Mouse (Mus musculus) stomach, embryonic 14.5 days (tissue): ENCODE data around the gene Vapa. TPM values are rescaled to one million over a fixed set of nuclear protein-coding genes. Genes with fewer than 3 reads are reported as not detected.

Experiments used
- ATAC-seq: fragments of 200-750 bp; cut with Nextera tagmentation; 2 replicates; pipeline ENCODE4 v1.8.0; 2017; ENCODE audit warnings: low read depth, moderate TSS enrichment; ENCODE audit not compliant: insufficient number of reproducible peaks, insufficient read depth, low FRiP score
- H3K27ac ChIP-seq: fragments of 300-500 bp; sonication (generic); 2 replicates; pipeline ENCODE4 v1.5.1; 2014; ENCODE audit warnings: mild to moderate bottlenecking, low read length, moderate library complexity, mixed read lengths
- H3K27me3 ChIP-seq: fragments of 300-500 bp; sonication (generic); 2 replicates; pipeline ENCODE4 v1.6.1; 2014; ENCODE audit warnings: low read length, control low read depth, mixed read lengths; ENCODE audit not compliant: control insufficient read depth, insufficient read depth
- H3K36me3 ChIP-seq: fragments of 300-500 bp; sonication (generic); 2 replicates; pipeline ENCODE4 v1.6.1; 2014; ENCODE audit warnings: mild to moderate bottlenecking, control low read depth, low read length, moderate library complexity, mixed read lengths; ENCODE audit not compliant: control insufficient read depth, insufficient read depth
- H3K4me1 ChIP-seq: fragments of 300-500 bp; sonication (generic); 2 replicates; pipeline ENCODE4 v1.6.1; 2014; ENCODE audit warnings: low read length, control low read depth, mixed read lengths; ENCODE audit not compliant: control insufficient read depth, insufficient read depth
- H3K4me2 ChIP-seq: fragments of 300-500 bp; sonication (generic); replicated peaks from 2 replicates; pipeline ENCODE4 v1.6.1; 2014; ENCODE audit warnings: low read depth, low read length, control low read depth
- H3K4me3 ChIP-seq: fragments of 300-500 bp; sonication (generic); 2 replicates; pipeline ENCODE4 v1.5.1; 2014; ENCODE audit warnings: low read depth, low read length, control low read depth
- H3K9ac ChIP-seq: fragments of 300-500 bp; sonication (generic); replicated peaks from 2 replicates; pipeline ENCODE4 v1.6.1; 2014; ENCODE audit warnings: low read depth, mild to moderate bottlenecking, control low read depth, low read length, moderate library complexity, mixed read lengths
- H3K9me3 ChIP-seq: fragments of 300-500 bp; sonication (generic); 2 replicates; pipeline ENCODE4 v1.6.1; 2016; ENCODE audit warnings: low read depth, low read length, control low read depth; ENCODE audit not compliant: control insufficient read depth
- WGBS: fragments of 180-500 bp; shearing (Covaris S2); extraction: QIAGEN DNeasy Blood & Tissue Kit; methylation state at CpG from one replicate; pipeline ENCODE4 v1.1.7; 2014; 5-methylcytosine and 5-hydroxymethylcytosine counted together
- polyA plus RNA-seq: library from polyadenylated mRNA; unstranded; fragments of >200 nt; fragmentation: Nextera tagmentation; extraction: Ambion mirVana; gene quantifications from 2 replicates; pipeline ENCODE4 v1.2.1, GENCODE M21; 2014

Gene Vapa
- polyA plus RNA-seq, 1 experiment from 2014 or later, result 182 TPM

DNA sequence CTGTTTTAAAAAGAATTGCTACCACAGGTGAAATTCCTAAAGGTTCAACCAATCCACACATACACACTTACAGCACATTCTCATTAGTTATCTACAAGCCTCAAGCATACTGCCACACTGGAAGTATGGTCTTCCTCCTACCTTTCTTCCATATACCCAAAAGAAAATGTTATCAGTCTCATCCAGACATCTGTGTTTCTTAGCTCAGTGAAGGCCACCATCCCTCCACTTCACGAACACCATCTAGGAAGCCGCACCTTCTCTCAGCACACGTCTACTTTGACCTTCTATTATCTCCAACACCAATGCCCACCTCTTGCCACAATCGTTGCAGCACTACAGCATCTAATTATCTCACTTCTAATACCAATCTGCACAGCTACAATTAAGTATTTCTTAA, 7.3 kb downstream of the Vapa start:
- no peaks in the 10 kb centered on the region for H3K9me3 ChIP-seq
- H3K4me1 ChIP-seq, result peaks cover 21% of the 10 kb centered on the region; the same call in 1 of the 2 replicates
- ATAC-seq, result peak; percentile 40; the same call in 1 of the 2 replicates
- H3K9ac ChIP-seq, result no peak overlapping the region
- H3K4me3 ChIP-seq, result no peak overlapping the region
- H3K27ac ChIP-seq, result no peak overlapping the region
- no peak overlapping the region for H3K4me2 ChIP-seq
- no peaks in the 10 kb centered on the region for H3K36me3 ChIP-seq
- no peaks in the 10 kb centered on the region for H3K27me3 ChIP-seq
- 80% methylated on average over 4 of the region's 4 CpGs for WGBS

DNA sequence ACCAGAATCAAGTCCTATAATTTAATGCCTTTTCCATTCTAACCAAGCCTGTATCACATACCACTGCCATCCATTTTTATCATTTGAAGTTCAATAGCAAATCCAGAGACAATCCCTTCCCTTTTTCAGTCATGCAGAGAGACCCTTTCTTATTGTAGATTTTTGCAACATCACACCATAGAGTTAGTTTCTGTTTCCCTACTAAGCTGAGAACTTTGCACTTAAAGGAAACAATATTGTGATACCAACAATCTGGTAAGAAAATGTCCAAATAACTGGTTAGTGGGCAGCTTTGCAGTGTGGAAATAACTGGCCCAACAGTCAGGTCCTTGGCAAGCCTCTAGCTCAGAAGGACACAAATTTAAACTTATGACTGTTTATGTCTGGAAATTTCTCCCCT, 8.5 kb downstream of the Vapa start:
- H3K27ac ChIP-seq, result no peak overlapping the region
- H3K36me3 ChIP-seq, result no peaks in the 10 kb centered on the region
- ATAC-seq, result no peak

DNA sequence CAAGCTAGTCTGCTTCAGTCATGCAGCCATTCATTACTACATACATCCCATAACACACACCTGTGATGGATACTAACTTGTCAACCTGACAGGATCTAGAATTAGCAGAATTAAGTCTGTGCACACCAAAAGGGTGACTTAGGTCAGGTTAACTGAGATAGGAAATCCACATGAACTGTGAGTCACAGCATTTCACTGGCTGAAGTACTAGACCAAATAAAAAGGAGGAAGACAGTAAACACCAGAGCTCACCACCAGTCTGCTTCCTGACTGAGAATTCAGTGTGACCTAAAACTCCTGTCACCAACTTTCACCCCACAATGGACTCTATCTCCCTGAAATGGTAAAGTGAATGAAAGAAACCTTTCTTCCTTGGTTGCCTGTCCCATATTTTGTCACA, 9.0 kb downstream of the Vapa start:
- Histone ChIP-seq H3K27me3 (no peaks in the 10 kb centered on the region), H3K4me3 (no peak overlapping the region), H3K4me2 (no peak overlapping the region), H3K9ac (no peak overlapping the region), H3K4me1 (peaks cover 10% of the 10 kb centered on the region; the same call in 1 of the 2 replicates), H3K36me3 (no peaks in the 10 kb centered on the region), H3K27ac (no peak overlapping the region), H3K9me3 (no peaks in the 10 kb centered on the region)
- ATAC-seq, result 0 out of 2 replicates have a peak, but pooled peaks have one; percentile 23

More for the DNA sequence above, 8.5 kb downstream of the Vapa start:
- Histone ChIP-seq H3K9ac (no peak overlapping the region), H3K4me1 (peaks cover 16% of the 10 kb centered on the region; the same call in 1 of the 2 replicates), H3K27me3 (no peaks in the 10 kb centered on the region), H3K4me3 (no peak overlapping the region), H3K9me3 (no peaks in the 10 kb centered on the region), H3K4me2 (no peak overlapping the region)

DNA sequence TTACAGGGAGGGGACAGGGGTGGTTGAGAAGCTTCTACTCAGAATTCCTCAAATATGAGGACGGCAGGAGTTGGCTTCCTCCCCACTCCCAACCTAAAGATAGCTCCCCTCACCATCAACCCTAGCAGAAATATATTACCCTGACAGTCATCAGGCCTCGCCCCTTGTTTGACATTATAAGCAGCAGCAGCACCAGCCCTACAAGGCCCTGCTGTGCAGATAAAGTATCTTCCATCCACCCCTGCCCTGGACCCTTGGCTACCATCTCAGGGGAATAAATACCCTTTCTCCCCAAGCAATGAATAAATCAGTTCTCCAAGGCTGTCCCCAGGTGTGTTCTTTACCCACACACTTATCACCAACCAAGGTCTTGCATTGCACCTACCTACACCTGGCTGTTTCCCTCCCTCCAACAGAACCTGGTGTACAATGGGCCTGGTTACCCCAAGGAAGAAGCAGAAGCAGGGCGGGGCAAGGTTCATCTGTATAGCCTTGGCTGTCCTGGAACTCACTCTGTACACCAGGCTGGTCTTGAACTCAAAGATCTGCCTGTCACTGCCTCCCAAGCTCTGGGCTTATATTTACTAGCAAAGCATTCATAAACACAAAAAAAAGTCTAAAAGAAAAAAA, 15.4 kb downstream of the Vapa start:
- WGBS, result 78% methylated on average over 3 of the region's 3 CpGs
- Histone ChIP-seq H3K9ac (no peak overlapping the region), H3K4me2 (no peak overlapping the region), H3K4me1 (peaks cover 6% of the 10 kb centered on the region), H3K27me3 (no peaks in the 10 kb centered on the region), H3K36me3 (no peaks in the 10 kb centered on the region; the same call in 1 of the 2 replicates), H3K27ac (no peak overlapping the region), H3K4me3 (no peak overlapping the region), H3K9me3 (no peaks in the 10 kb centered on the region)
- ATAC-seq, result no peak

DNA sequence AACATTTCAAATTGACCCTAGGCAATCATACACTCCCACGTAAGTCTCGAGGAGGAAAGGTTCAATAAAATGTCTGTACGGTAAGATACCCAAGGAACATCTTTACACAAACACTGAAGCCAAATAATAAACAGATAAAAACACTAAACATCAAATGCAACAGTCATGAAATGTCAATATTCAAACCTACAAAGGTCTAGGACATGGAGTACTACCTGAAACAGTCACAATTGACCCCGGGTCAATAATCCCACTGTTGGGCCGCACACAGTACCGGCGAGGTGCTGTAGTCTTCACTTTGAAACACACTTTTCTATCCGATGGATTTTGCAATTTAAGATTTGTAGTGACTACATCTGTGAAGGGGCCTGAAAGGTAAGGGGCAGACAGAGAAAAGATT, 18.7 kb downstream of the Vapa start:
- Histone ChIP-seq H3K27ac (no peak overlapping the region), H3K9ac (no peak overlapping the region), H3K27me3 (no peaks in the 10 kb centered on the region), H3K4me3 (no peak overlapping the region), H3K9me3 (no peaks in the 10 kb centered on the region), H3K4me2 (no peak overlapping the region), H3K36me3 (peaks cover 8% of the 10 kb centered on the region; the same call in 1 of the 2 replicates), H3K4me1 (peaks cover 6% of the 10 kb centered on the region)
- ATAC-seq, result no peak
- WGBS, result 87% methylated on average over 8 of the region's 8 CpGs

DNA sequence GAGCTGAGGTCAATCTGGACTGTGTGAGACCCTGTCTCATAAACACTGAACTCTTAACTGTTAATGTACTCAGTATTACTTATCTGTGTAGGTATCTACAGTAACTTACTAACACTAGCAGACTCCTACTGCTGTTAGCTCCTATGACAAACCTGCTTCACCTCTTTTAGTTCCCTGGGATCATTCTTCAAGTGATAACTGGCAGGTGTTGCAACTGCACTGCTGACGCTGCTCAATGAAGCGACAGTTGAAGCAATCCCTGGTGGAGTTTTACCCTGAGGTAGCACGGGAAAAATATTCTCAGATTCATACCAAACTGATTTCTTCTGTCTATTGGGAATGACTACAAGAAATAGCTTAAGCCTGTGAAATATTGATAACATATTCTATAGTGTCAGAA, 26.5 kb downstream of the Vapa start:
- Histone ChIP-seq H3K9ac (no peak overlapping the region), H3K4me3 (no peak overlapping the region), H3K4me1 (no peaks in the 10 kb centered on the region), H3K36me3 (peaks cover 16% of the 10 kb centered on the region; the same call in 1 of the 2 replicates), H3K9me3 (no peaks in the 10 kb centered on the region), H3K27me3 (no peaks in the 10 kb centered on the region), H3K4me2 (no peak overlapping the region), H3K27ac (no peak overlapping the region)
- ATAC-seq, result no peak
- WGBS, result 85% methylated on average over 3 of the region's 3 CpGs

DNA sequence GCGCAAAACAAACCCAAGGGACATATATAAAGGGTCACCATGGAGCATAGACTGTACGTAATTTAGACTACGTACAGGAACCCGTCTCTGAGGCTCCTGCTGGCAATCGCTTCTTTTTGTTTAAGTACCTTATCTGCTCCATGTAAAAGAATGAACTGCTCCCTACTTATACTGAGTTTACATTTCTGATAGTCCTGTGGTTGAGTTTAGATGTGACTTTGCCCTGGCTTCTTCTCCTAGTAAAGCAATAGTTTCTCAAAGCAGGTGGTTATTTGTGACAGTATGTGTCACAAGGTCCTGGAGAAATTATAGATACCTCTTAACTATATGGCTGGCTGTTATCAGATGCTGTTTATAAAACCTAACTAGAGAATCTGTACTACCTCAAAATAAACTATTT, 31.9 kb downstream of the Vapa start:
- no peak overlapping the region for H3K27ac ChIP-seq
- no peak overlapping the region for H3K4me3 ChIP-seq
- no peak overlapping the region for H3K4me2 ChIP-seq
- H3K27me3 ChIP-seq, result no peaks in the 10 kb centered on the region
- no peak overlapping the region for H3K9ac ChIP-seq
- no peaks in the 10 kb centered on the region for H3K9me3 ChIP-seq
- 84% methylated on average over 5 of the region's 5 CpGs for WGBS
- H3K36me3 ChIP-seq, result peaks cover 25% of the 10 kb centered on the region
- H3K4me1 ChIP-seq, result no peaks in the 10 kb centered on the region
- no peak for ATAC-seq

DNA sequence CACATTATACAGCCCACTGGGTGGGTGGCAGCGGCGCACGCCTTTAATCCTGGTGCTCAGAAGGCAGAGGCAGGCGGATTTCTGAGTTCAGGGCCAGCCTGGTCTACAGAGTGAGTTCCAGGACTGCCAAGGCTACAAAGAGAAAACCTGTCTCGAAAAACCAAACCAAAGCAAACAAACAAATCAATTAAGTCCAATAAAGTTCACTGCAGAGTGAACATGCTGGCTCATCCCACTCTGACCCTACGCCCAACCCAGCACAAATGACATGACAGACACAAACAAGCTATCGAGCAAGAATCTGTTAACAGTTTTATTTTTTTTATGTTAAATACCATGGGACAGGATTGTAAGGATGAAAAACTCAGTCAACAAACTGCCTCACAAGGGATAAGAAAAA, 33.6 kb downstream of the Vapa start:
- Histone ChIP-seq H3K9me3 (no peaks in the 10 kb centered on the region), H3K27ac (no peak overlapping the region), H3K4me1 (no peaks in the 10 kb centered on the region), H3K4me3 (no peak overlapping the region), H3K27me3 (no peaks in the 10 kb centered on the region), H3K4me2 (no peak overlapping the region), H3K36me3 (peaks cover 25% of the 10 kb centered on the region), H3K9ac (no peak overlapping the region)
- ATAC-seq, result no peak
- WGBS, result 90% methylated on average over 7 of the region's 7 CpGs

DNA sequence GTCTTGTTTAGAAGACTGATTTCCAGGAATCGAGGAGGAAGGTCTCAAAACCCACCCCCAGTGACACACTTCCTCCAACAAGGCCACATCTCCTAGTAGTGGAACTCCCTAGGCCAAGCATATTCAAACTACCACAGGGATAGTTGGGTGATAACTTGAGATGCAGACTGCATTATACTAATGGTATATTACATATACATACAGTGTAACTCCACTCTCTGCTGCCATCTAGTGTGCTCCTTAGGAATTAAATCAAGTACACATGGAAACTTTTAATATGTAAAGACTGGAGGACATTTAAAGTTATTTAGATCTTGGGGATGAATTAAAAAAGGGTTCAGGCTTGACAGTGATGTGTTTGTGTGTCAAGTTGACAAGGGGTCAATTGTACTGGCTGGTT, 38.0 kb downstream of the Vapa start:
- no peak overlapping the region for H3K4me2 ChIP-seq
- no peak overlapping the region for H3K27ac ChIP-seq
- H3K4me1 ChIP-seq, result no peaks in the 10 kb centered on the region
- H3K4me3 ChIP-seq, result no peak overlapping the region
- H3K9ac ChIP-seq, result no peak overlapping the region
- WGBS, result 95% methylated on average over 1 of the region's 1 CpGs
- H3K27me3 ChIP-seq, result no peaks in the 10 kb centered on the region
- ATAC-seq, result no peak
- H3K36me3 ChIP-seq, result peaks cover 11% of the 10 kb centered on the region
- H3K9me3 ChIP-seq, result no peaks in the 10 kb centered on the region
